Mouse (Mus musculus) MEL (cell line): ENCODE results near the gene Pigm.

Experiments
- BHLHE40 ChIP-seq: IDR thresholded peaks from 2 replicates; pipeline ENCODE4 v1.6.1; 2012; ENCODE audit warnings: low read depth, mild to moderate bottlenecking, inconsistent platforms, low read length, improper control_type of control experiment, borderline replicate concordance
- CTCF ChIP-seq, 3 experiments: IDR thresholded peaks in 2 of 3; conservative IDR thresholded peaks in 1 of 3; 2 replicates each; pipeline ENCODE4 v1.5.1; 2011 to 2012; ENCODE audit warnings: low read length in 3 of 3, low read depth in 2 of 3, mild to moderate bottlenecking in 2 of 3, improper control_type of control experiment in 1 of 3, inconsistent platforms in 1 of 3, mixed read lengths in 1 of 3, moderate library complexity in 1 of 3; ENCODE audit not compliant: control insufficient read depth in 1 of 3, insufficient read depth in 1 of 3, poor library complexity in 1 of 3, severe bottlenecking in 1 of 3
- E2F4 ChIP-seq: IDR thresholded peaks from 2 replicates; pipeline ENCODE4 v1.6.1; 2011; ENCODE audit warnings: low read depth, low read length, improper control_type of control experiment, borderline replicate concordance
- GABPA ChIP-seq: IDR thresholded peaks from 2 replicates; pipeline ENCODE4 v1.6.1; 2012; ENCODE audit warnings: low read depth, mild to moderate bottlenecking, inconsistent platforms, low read length, improper control_type of control experiment, moderate library complexity
- NELFE ChIP-seq: IDR thresholded peaks from 2 replicates; pipeline ENCODE4 v1.6.1; 2011; ENCODE audit warnings: low read depth, low read length, improper control_type of control experiment
- POLR2A ChIP-seq, 2 experiments: IDR thresholded peaks; 2 replicates each; pipeline ENCODE4 v1.6.1; 2011 to 2012; ENCODE audit warnings: low read length in 2 of 2, mild to moderate bottlenecking in 2 of 2, control low read depth in 1 of 2, improper control_type of control experiment in 1 of 2, low read depth in 1 of 2, moderate library complexity in 1 of 2; ENCODE audit not compliant: control insufficient read depth in 1 of 2, insufficient read depth in 1 of 2, poor library complexity in 1 of 2

GRCm38 (mm10) chr1:172428614-172429013 lies 52.3 kb downstream of the Pigm start:
- no peak for TF ChIP-seq CTCF (IDR thresholded peaks at IDR 0.05 in 2 of 3, conservative IDR thresholded peaks at IDR 0.05 in 1 of 3; ENCODE audit: control insufficient read depth in 1 of 3, insufficient read depth in 1 of 3, low read depth in 2 of 3, low read length in 3 of 3, poor library complexity in 1 of 3, severe bottlenecking in 1 of 3)
- TF ChIP-seq BHLHE40 = no peak
- no peak for TF ChIP-seq E2F4
- TF ChIP-seq NELFE = no peak
- no peak for TF ChIP-seq POLR2A (IDR thresholded peaks at IDR 0.05; ENCODE audit: control insufficient read depth in 1 of 2, insufficient read depth in 1 of 2, low read depth in 1 of 2, low read length in 2 of 2, poor library complexity in 1 of 2)
- TF ChIP-seq GABPA = no peak
